Mouse (Mus musculus) embryonic facial prominence, embryonic 12.5 days (tissue): ENCODE measurements around the gene Slc45a2. TPM values are rescaled to one million over a fixed set of nuclear protein-coding genes. Genes with fewer than 3 reads are reported as not detected.

Experiments
- ATAC-seq: fragments of 200-750 bp; cut with Nextera tagmentation; 2 replicates; pipeline ENCODE4 v1.8.0; 2017; ENCODE audit not compliant: insufficient number of reproducible peaks, insufficient read depth, low FRiP score, low TSS enrichment
- H3K27ac ChIP-seq: fragments of 300-500 bp; sonication (generic); 2 replicates; pipeline ENCODE4 v1.5.1; 2016; ENCODE audit warnings: mild to moderate bottlenecking
- H3K27me3 ChIP-seq: fragments of 300-500 bp; sonication (generic); 2 replicates; pipeline ENCODE4 v1.6.1; 2016; ENCODE audit warnings: mild to moderate bottlenecking, moderate library complexity
- H3K36me3 ChIP-seq: fragments of 300-500 bp; sonication (generic); 2 replicates; pipeline ENCODE4 v1.6.1; 2016; ENCODE audit warnings: mild to moderate bottlenecking
- H3K4me1 ChIP-seq: fragments of 300-500 bp; sonication (generic); 2 replicates; pipeline ENCODE4 v1.6.1; 2016
- H3K4me2 ChIP-seq: fragments of 300-500 bp; sonication (generic); replicated peaks from 2 replicates; pipeline ENCODE4 v1.6.1; 2016; ENCODE audit warnings: mild to moderate bottlenecking, moderate library complexity
- H3K4me3 ChIP-seq: fragments of 300-500 bp; sonication (generic); 2 replicates; pipeline ENCODE4 v1.5.1; 2016; ENCODE audit warnings: mild to moderate bottlenecking
- H3K9ac ChIP-seq: fragments of 300-500 bp; sonication (generic); 2 replicates; pipeline ENCODE4 v1.6.1; 2016; ENCODE audit warnings: mild to moderate bottlenecking, moderate library complexity
- H3K9me3 ChIP-seq: fragments of 300-500 bp; sonication (generic); 2 replicates; pipeline ENCODE4 v1.6.1; 2016; ENCODE audit warnings: mild to moderate bottlenecking, moderate library complexity
- WGBS: fragments of 180-500 bp; shearing (Covaris S2); methylation state at CpG from one replicate; pipeline ENCODE4 v1.1.7; 2016; 5-methylcytosine and 5-hydroxymethylcytosine counted together
- polyA plus RNA-seq: library from polyadenylated mRNA; unstranded; fragments of >200 nt; fragmentation: Nextera tagmentation; extraction: Ambion mirVana; gene quantifications from 2 replicates; pipeline ENCODE4 v1.2.1, GENCODE M21; 2016

Gene Slc45a2
- polyA plus RNA-seq, 1 experiment from 2014 or later, result 1.3 TPM

- no peak overlapping the region for H3K9ac ChIP-seq
- H3K36me3 ChIP-seq, result no peaks in the 10 kb centered on the region
- H3K27ac ChIP-seq, result no peak overlapping the region
- no peaks in the 10 kb centered on the region for H3K9me3 ChIP-seq
- ATAC-seq, result no peak
- H3K27me3 ChIP-seq, result no peaks in the 10 kb centered on the region
- WGBS, result 52% methylated on average over 3 of the region's 3 CpGs
- H3K4me3 ChIP-seq, result no peak overlapping the region
- peaks cover 6% of the 10 kb centered on the region; the same call in 1 of the 2 replicates for H3K4me1 ChIP-seq
- H3K4me2 ChIP-seq, result no peak overlapping the region
Observed at GRCm38 (mm10) chr15:11075726-11076361, 75.3 kb downstream of the Slc45a2 start.

Other genes starting within 250 kb of the Slc45a2 start
- gene C1qtnf3, start 48.4 kb upstream of the Slc45a2 start, polyA plus RNA-seq, result 2.5 and 6.1 TPM in 2 replicates
- 18.0 and 21.2 TPM in 2 replicates for gene Amacr, start 19.0 kb upstream of the Slc45a2 start, polyA plus RNA-seq
- 2.6 and 2.8 TPM in 2 replicates for gene Rxfp3, start 37.3 kb downstream of the Slc45a2 start, polyA plus RNA-seq
- gene Adamts12, start 64.1 kb downstream of the Slc45a2 start, polyA plus RNA-seq, result 3.4 TPM in 2 replicates